Mouse (Mus musculus): Measurements from ENCODE around the gene Fga.

Gene Fga

GRCm38 (mm10) chr3:83025475-83026301 is at the start of gene Fga:
Gene Fga, plus strand, starts transcription at chr3:83026076.
- no peak for DNase-seq (ENCODE audit: low read depth, low spot score)

- no peak for DNase-seq (ENCODE audit: low read depth, low spot score)
Observed at GRCm38 (mm10) chr3:82980818-82981217, 45.1 kb upstream of the Fga start.

GRCm38 (mm10) chr3:82981861-82982260 is 44.0 kb upstream of the Fga start:
- no peak for DNase-seq (ENCODE audit: low read depth, low spot score)

GRCm38 (mm10) chr3:82984840-82985239 is 41.0 kb upstream of the Fga start:
- peak; percentile 24 for DNase-seq (ENCODE audit: low read depth, low spot score)

- no peak for DNase-seq (ENCODE audit: low read depth, low spot score)
Observed at GRCm38 (mm10) chr3:82991963-82992362, 33.9 kb upstream of the Fga start.

- no peak for DNase-seq (ENCODE audit: low read depth, low spot score)
Observed at GRCm38 (mm10) chr3:82992956-82993355, 32.9 kb upstream of the Fga start.

GRCm38 (mm10) chr3:82995368-82995767 is 30.5 kb upstream of the Fga start:
- peak; percentile 33 for DNase-seq (ENCODE audit: low read depth, low spot score)

- peak; percentile 52 for DNase-seq (ENCODE audit: low read depth, low spot score)
Observed at GRCm38 (mm10) chr3:82996656-82997055, 29.2 kb upstream of the Fga start.

GRCm38 (mm10) chr3:82998772-82999463 is 27.0 kb upstream of the Fga start:
- peak; percentile 63 for DNase-seq (ENCODE audit: low read depth, low spot score)

- DNase-seq (ENCODE audit: low read depth, low spot score), result no peak
Observed at GRCm38 (mm10) chr3:82999995-83000394, 25.9 kb upstream of the Fga start.

- DNase-seq (ENCODE audit: low read depth, low spot score), result peak; percentile 51
Observed at GRCm38 (mm10) chr3:83002191-83002590, 23.7 kb upstream of the Fga start.

- DNase-seq (ENCODE audit: low read depth, low spot score), result no peak
Observed at GRCm38 (mm10) chr3:83003068-83003467, 22.8 kb upstream of the Fga start.

GRCm38 (mm10) chr3:83004801-83005200 is 21.1 kb upstream of the Fga start:
- no peak for DNase-seq (ENCODE audit: low read depth, low spot score)

GRCm38 (mm10) chr3:83007557-83007956 is 18.3 kb upstream of the Fga start, which contains the start of gene Fgg:
Gene Fgg, plus strand, starts transcription at chr3:83007724.
- DNase-seq (ENCODE audit: low read depth, low spot score), result no peak

- no peak for DNase-seq (ENCODE audit: low read depth, low spot score)
Observed at GRCm38 (mm10) chr3:83010291-83010690, 15.6 kb upstream of the Fga start.

GRCm38 (mm10) chr3:83011136-83011535 is 14.7 kb upstream of the Fga start:
- no peak for DNase-seq (ENCODE audit: low read depth, low spot score)

- DNase-seq (ENCODE audit: low read depth, low spot score), result no peak
Observed at GRCm38 (mm10) chr3:83011565-83011964, 14.3 kb upstream of the Fga start.

- peak; percentile 30 for DNase-seq (ENCODE audit: low read depth, low spot score)
Observed at GRCm38 (mm10) chr3:83012636-83013035, 13.2 kb upstream of the Fga start.

- no peak for DNase-seq (ENCODE audit: low read depth, low spot score)
Observed at GRCm38 (mm10) chr3:83013951-83014350, 11.9 kb upstream of the Fga start.

GRCm38 (mm10) chr3:83016236-83016635 is 9.6 kb upstream of the Fga start:
- DNase-seq (ENCODE audit: low read depth, low spot score), result no peak

GRCm38 (mm10) chr3:83020387-83020786 is 5.5 kb upstream of the Fga start:
- DNase-seq (ENCODE audit: low read depth, low spot score), result no peak

- no peak for DNase-seq (ENCODE audit: low read depth, low spot score)
Observed at GRCm38 (mm10) chr3:83021176-83021575, 4.7 kb upstream of the Fga start.

- no peak for DNase-seq (ENCODE audit: low read depth, low spot score)
Observed at GRCm38 (mm10) chr3:83025036-83025435, 840 bp upstream of the Fga start.
